Mouse (Mus musculus) intestine, embryonic 16.5 days (tissue): ENCODE data around the gene Comp. TPM values are rescaled to one million over a fixed set of nuclear protein-coding genes. Genes with fewer than 3 reads are reported as not detected.

Source experiments
- ATAC-seq: fragments of 200-750 bp; cut with Nextera tagmentation; 2 replicates; pipeline ENCODE4 v1.8.0; 2017; ENCODE audit warnings: moderate TSS enrichment, moderate library complexity
- H3K27ac ChIP-seq: fragments of 300-500 bp; sonication (generic); 2 replicates; pipeline ENCODE4 v1.5.1; 2014; ENCODE audit warnings: mild to moderate bottlenecking, low read length
- H3K27me3 ChIP-seq: fragments of 300-500 bp; sonication (generic); replicated peaks from 2 replicates; pipeline ENCODE4 v1.6.1; 2014; ENCODE audit warnings: low read length, control low read depth, mixed read lengths; ENCODE audit not compliant: control insufficient read depth, insufficient read depth
- H3K36me3 ChIP-seq: fragments of 300-500 bp; sonication (generic); 2 replicates; pipeline ENCODE4 v1.6.1; 2014; ENCODE audit warnings: low read length, control low read depth; ENCODE audit not compliant: control insufficient read depth, insufficient read depth
- H3K4me1 ChIP-seq: fragments of 300-500 bp; sonication (generic); 2 replicates; pipeline ENCODE4 v1.6.1; 2014; ENCODE audit warnings: low read length, control low read depth, mixed read lengths; ENCODE audit not compliant: control insufficient read depth, insufficient read depth
- H3K4me2 ChIP-seq: fragments of 300-500 bp; sonication (generic); 2 replicates; pipeline ENCODE4 v1.6.1; 2014; ENCODE audit warnings: low read depth, low read length, control low read depth
- H3K4me3 ChIP-seq: fragments of 300-500 bp; sonication (generic); 2 replicates; pipeline ENCODE4 v1.5.1; 2014; ENCODE audit warnings: mild to moderate bottlenecking, low read length
- H3K9ac ChIP-seq: fragments of 300-500 bp; sonication (generic); 2 replicates; pipeline ENCODE4 v1.6.1; 2014; ENCODE audit warnings: low read depth, low read length
- H3K9me3 ChIP-seq: fragments of 300-500 bp; sonication (generic); 2 replicates; pipeline ENCODE4 v1.6.1; 2016; ENCODE audit warnings: low read length, control low read depth; ENCODE audit not compliant: control insufficient read depth
- WGBS: fragments of 180-500 bp; shearing (Covaris S2); extraction: QIAGEN DNeasy Blood & Tissue Kit; methylation state at CpG from one replicate; pipeline ENCODE4 v1.1.7; 2014; 5-methylcytosine and 5-hydroxymethylcytosine counted together
- polyA plus RNA-seq: library from polyadenylated mRNA; unstranded; fragments of >200 nt; fragmentation: Nextera tagmentation; extraction: Ambion mirVana; gene quantifications from 2 replicates; pipeline ENCODE4 v1.2.1, GENCODE M21; 2015

Comp gene
- polyA plus RNA-seq, 1 experiment from 2014 or later = 0.39 TPM

DNA sequence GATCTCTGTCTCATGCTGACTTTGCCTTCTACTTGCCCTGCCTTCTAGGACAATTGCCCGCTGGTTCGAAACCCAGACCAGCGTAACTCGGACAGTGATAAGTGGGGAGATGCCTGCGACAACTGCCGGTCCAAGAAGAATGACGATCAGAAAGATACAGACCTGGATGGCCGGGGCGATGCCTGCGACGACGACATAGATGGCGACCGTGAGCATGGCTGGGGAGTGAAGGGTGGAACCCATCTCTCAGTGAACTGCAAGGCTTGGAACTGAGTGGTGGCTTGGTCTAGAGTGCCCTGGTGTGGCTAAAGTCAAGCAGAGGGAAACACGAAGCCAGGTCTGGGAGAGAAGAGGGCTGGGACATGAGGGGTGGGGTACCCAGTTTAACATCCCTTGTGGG is 3.7 kb downstream of the Comp start:
- Histone ChIP-seq H3K9ac (no peak overlapping the region), H3K4me1 (peaks cover 30% of the 10 kb centered on the region), H3K9me3 (no peaks in the 10 kb centered on the region), H3K27ac (no peak overlapping the region), H3K4me3 (no peak overlapping the region), H3K4me2 (no peak overlapping the region), H3K27me3 (peaks cover 62% of the 10 kb centered on the region), H3K36me3 (no peaks in the 10 kb centered on the region)
- ATAC-seq = no peak
- 11% methylated on average over 15 of the region's 15 CpGs for WGBS

GRCm38 (mm10) chr8:70380069-70380468 is 6.7 kb downstream of the Comp start:
- H3K4me3 ChIP-seq = no peak overlapping the region
- 80% methylated on average over 12 of the region's 12 CpGs for WGBS
- H3K27me3 ChIP-seq = peaks cover 32% of the 10 kb centered on the region
- H3K9me3 ChIP-seq = no peaks in the 10 kb centered on the region
- H3K27ac ChIP-seq = no peak overlapping the region
- no peak for ATAC-seq
- H3K4me2 ChIP-seq = no peak overlapping the region
- H3K9ac ChIP-seq = no peak overlapping the region
- H3K4me1 ChIP-seq = peaks cover 13% of the 10 kb centered on the region
- H3K36me3 ChIP-seq = no peaks in the 10 kb centered on the region

DNA sequence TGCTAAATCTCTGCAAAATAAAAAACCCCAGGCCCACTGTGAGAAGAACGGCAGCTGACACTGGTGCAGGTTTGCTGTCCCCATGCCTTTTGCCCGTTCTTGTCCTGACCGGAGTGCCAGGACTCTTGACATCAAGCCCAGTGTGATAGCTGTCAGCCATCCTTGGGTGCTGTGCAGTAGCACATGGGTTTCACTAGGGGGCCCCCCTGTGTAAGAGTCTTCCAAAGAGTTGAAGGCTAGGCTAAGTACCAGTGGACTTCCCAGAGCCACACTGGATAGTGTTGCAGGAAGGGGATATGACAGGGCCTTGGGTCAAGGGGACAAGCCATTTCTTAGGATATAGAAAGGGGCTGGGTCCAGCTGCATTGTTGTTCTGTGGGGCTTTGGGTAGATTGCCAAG is 9.9 kb downstream of the Comp start:
- Histone ChIP-seq H3K4me3 (no peak overlapping the region), H3K36me3 (peaks cover 12% of the 10 kb centered on the region), H3K4me2 (no peak overlapping the region), H3K9ac (no peak overlapping the region), H3K4me1 (no peaks in the 10 kb centered on the region), H3K27me3 (peaks cover 3% of the 10 kb centered on the region; the same call in 1 of the 2 replicates), H3K9me3 (no peaks in the 10 kb centered on the region), H3K27ac (no peak overlapping the region)
- ATAC-seq = peak; percentile 65
- 44% methylated on average over 3 of the region's 3 CpGs for WGBS

- H3K9me3 ChIP-seq = no peaks in the 10 kb centered on the region
Measured at GRCm38 (mm10) chr8:70389678-70390077, 16.3 kb downstream of the Comp start.

DNA sequence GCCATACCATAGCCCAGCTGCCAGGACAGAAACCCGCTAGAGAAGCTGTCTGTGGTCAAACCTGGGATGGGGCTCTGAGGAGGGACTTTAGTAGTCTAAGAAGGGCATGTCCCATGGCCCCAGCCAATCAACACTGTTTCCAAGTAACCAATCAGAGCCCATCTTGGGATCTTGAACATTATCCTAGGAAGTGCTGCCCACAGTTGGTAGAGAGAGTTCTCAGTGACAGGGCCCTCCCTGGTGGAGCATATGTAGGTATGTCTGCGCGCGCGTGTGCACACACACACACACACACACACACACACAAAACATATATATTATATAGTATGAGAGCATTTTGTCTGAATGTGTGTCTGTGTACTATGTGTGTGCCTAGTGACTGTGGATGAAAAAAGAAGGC is 19.7 kb downstream of the Comp start:
- Histone ChIP-seq H3K9me3 (no peaks in the 10 kb centered on the region), H3K27me3 (no peaks in the 10 kb centered on the region), H3K9ac (no peak overlapping the region), H3K4me1 (no peaks in the 10 kb centered on the region), H3K4me3 (no peak overlapping the region), H3K36me3 (no peaks in the 10 kb centered on the region), H3K4me2 (no peak overlapping the region), H3K27ac (no peak overlapping the region)
- no peak for ATAC-seq
- WGBS = 80% methylated on average over 5 of the region's 5 CpGs

More at GRCm38 (mm10) chr8:70389678-70390077, 16.3 kb downstream of the Comp start:
- Histone ChIP-seq H3K4me2 (no peak overlapping the region), H3K27me3 (no peaks in the 10 kb centered on the region), H3K27ac (no peak overlapping the region), H3K4me1 (no peaks in the 10 kb centered on the region), H3K4me3 (no peak overlapping the region), H3K36me3 (peaks cover 12% of the 10 kb centered on the region), H3K9ac (no peak overlapping the region)
- ATAC-seq = no peak
- 82% methylated on average over 2 of the region's 2 CpGs for WGBS

DNA sequence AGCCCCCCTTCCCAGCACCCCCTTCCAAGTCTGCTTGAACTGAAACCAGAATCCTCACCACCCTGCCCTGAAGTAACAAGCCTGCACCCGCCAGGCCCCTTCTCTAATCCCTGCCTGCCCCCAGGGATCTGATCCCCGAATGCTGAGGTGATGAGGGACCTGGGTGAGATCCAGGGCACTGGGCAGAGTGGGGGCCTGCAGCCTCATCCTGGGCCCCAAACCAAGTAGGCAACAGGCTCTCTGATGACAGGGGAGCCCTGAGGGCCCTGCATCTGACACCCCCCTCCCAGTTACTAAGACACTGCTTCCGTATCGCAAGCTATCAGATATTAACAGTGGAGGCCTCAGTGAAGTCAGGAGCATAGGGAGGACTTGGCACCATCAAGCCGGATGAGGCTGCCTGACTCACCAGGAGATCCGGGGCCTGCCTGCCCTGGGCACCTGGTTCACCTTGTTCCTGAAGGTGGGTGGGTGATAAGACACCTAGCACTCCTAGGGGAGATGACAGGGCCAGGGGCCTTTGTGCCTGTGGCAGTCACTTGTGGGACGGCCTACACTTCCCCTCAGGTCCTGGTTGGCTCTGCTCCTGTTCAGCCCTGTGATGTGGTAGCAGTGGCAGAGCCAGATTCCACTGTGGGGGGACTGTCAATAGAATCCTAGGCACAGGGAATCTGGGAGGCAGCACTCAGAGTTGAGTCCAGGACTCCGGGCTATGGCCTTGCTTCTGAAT is 21.1 kb downstream of the Comp start:
- H3K9ac ChIP-seq = no peak overlapping the region; the same call in 1 of the 2 replicates
- H3K9me3 ChIP-seq = no peaks in the 10 kb centered on the region
- no peaks in the 10 kb centered on the region for H3K4me1 ChIP-seq
- H3K27me3 ChIP-seq = no peaks in the 10 kb centered on the region
- no peak overlapping the region for H3K4me3 ChIP-seq
- no peak for ATAC-seq
- 87% methylated on average over 8 of the region's 8 CpGs for WGBS
- H3K36me3 ChIP-seq = no peaks in the 10 kb centered on the region
- no peak overlapping the region for H3K4me2 ChIP-seq
- no peak overlapping the region for H3K27ac ChIP-seq

- Histone ChIP-seq H3K27ac (peak overlapping the region; percentile 1; the same call in 1 of the 2 replicates), H3K4me3 (no peak overlapping the region)
Measured at GRCm38 (mm10) chr8:70395649-70396048, 22.3 kb downstream of the Comp start.

GRCm38 (mm10) chr8:70396184-70396583 is 22.8 kb downstream of the Comp start:
- Histone ChIP-seq H3K4me3 (no peak overlapping the region), H3K27me3 (no peaks in the 10 kb centered on the region), H3K9ac (no peak overlapping the region), H3K4me2 (no peak overlapping the region), H3K4me1 (no peaks in the 10 kb centered on the region), H3K9me3 (no peaks in the 10 kb centered on the region), H3K36me3 (peaks cover 7% of the 10 kb centered on the region; the same call in 1 of the 2 replicates), H3K27ac (peak overlapping the region; percentile 1; the same call in 1 of the 2 replicates)
- ATAC-seq = peak; percentile 22; the same call in 1 of the 2 replicates
- 76% methylated on average over 5 of the region's 5 CpGs for WGBS

More at GRCm38 (mm10) chr8:70395649-70396048, 22.3 kb downstream of the Comp start:
- WGBS = 76% methylated on average over 5 of the region's 5 CpGs
- Histone ChIP-seq H3K4me2 (no peak overlapping the region), H3K36me3 (peaks cover 7% of the 10 kb centered on the region; the same call in 1 of the 2 replicates), H3K27me3 (no peaks in the 10 kb centered on the region), H3K9ac (no peak overlapping the region), H3K9me3 (no peaks in the 10 kb centered on the region), H3K4me1 (no peaks in the 10 kb centered on the region)
- ATAC-seq = peak; percentile 36; the same call in 1 of the 2 replicates

GRCm38 (mm10) chr8:70397611-70398563 is 24.5 kb downstream of the Comp start:
- H3K4me2 ChIP-seq = no peak overlapping the region
- ATAC-seq = no peak
- H3K4me3 ChIP-seq = no peak overlapping the region
- 87% methylated on average over 16 of the region's 16 CpGs for WGBS
- no peaks in the 10 kb centered on the region for H3K27me3 ChIP-seq
- peaks cover 7% of the 10 kb centered on the region; the same call in 1 of the 2 replicates for H3K36me3 ChIP-seq
- no peaks in the 10 kb centered on the region for H3K4me1 ChIP-seq
- no peak overlapping the region for H3K27ac ChIP-seq
- no peaks in the 10 kb centered on the region for H3K9me3 ChIP-seq
- 0 out of 2 replicates have a peak overlapping the region, but pooled peaks have one; percentile 14 for H3K9ac ChIP-seq
